ENCODE assay signal across 8 mouse cellular contexts in genomic region chr14:21050734-21051133, GRCm38 (mm10). TPM values are rescaled to one million over a fixed set of nuclear protein-coding genes. Genes with fewer than 3 reads are reported as not detected.
DNase-seq lines count a peak whose midpoint lies in the region; ATAC-seq lines count a peak whose summit lies in the region.

No protein-coding gene starts in this region.

- H3K27ac ChIP-seq in hindbrain, embryonic 10.5 days, result no peak overlapping the region
- no peak overlapping the region for H3K27ac ChIP-seq in lung, embryonic 15.5 days

- H3K36me3 ChIP-seq in hindbrain, embryonic 10.5 days, result peaks cover 10% of the 10 kb centered on the region; the same call in 1 of the 2 replicates
- no peaks in the 10 kb centered on the region for H3K36me3 ChIP-seq in lung, embryonic 15.5 days

- peaks cover 19% of the 10 kb centered on the region for H3K4me1 ChIP-seq in hindbrain, embryonic 10.5 days (replicated peaks)
- peaks cover 19% of the 10 kb centered on the region for H3K4me1 ChIP-seq in lung, embryonic 15.5 days

- DNase-seq in embryo, embryonic 10.5 days (ENCODE audit: low spot score), result peak; percentile 41
- no peak for DNase-seq in embryo, embryonic 10 days (ENCODE audit: low spot score)
- DNase-seq in right cerebral cortex, postnatal 14 days, result peak; percentile 42
- no peak for DNase-seq in right cerebral cortex, adult 18-20 months
- DNase-seq in hindbrain, embryonic 10.5 days (ENCODE audit: low spot score), result peak; percentile 31
- peak; percentile 65 for DNase-seq in testis, postnatal 14 days (ENCODE audit: low spot score)
- no peak for DNase-seq in ovary, adult 18-20 months (ENCODE audit: low spot score)

- no peak overlapping the region for H3K9ac ChIP-seq in lung, embryonic 15.5 days

- 80% methylated on average over 3 of the region's 3 CpGs for WGBS in hindbrain, embryonic 10.5 days
- WGBS in lung, embryonic 15.5 days, result 78% methylated on average over 3 of the region's 3 CpGs

- no peaks in the 10 kb centered on the region for H3K27me3 ChIP-seq in hindbrain, embryonic 10.5 days (ENCODE audit: insufficient read depth, poor library complexity, severe bottlenecking)
- no peaks in the 10 kb centered on the region for H3K27me3 ChIP-seq in lung, embryonic 15.5 days

- peak overlapping the region; percentile 93 for H3K4me3 ChIP-seq in hindbrain, embryonic 10.5 days
- peak overlapping the region; percentile 80; the same call in 1 of the 2 replicates for H3K4me3 ChIP-seq in lung, embryonic 15.5 days

- 0 out of 2 replicates have a peak overlapping the region, but pooled peaks have one; percentile 70 for H3K4me2 ChIP-seq in lung, embryonic 15.5 days

- ATAC-seq in lung, embryonic 15.5 days (ENCODE audit: borderline replicate concordance, extremely low read depth, low FRiP score, low TSS enrichment), result no peak

- H3K9me3 ChIP-seq in hindbrain, embryonic 10.5 days, result no peaks in the 10 kb centered on the region
- no peaks in the 10 kb centered on the region for H3K9me3 ChIP-seq in lung, embryonic 15.5 days

RNA-seq across cellular contexts. Expression of gene Ap3m1, which starts 1.6 kb away (rescaled TPM):
- 99.0 and 110 TPM in 2 replicates for polyA plus RNA-seq in hindbrain, embryonic 10.5 days (2016; fragmentation: Nextera tagmentation; extraction: Ambion mirVana)
- 68.8 and 77.8 TPM in 2 replicates for polyA plus RNA-seq in lung, embryonic 15.5 days (2015; fragmentation: Nextera tagmentation; extraction: Ambion mirVana)

RNA-seq across cellular contexts. Expression of gene Adk, which starts 1.6 kb away (rescaled TPM):
- 115 and 146 TPM in 2 replicates for polyA plus RNA-seq in hindbrain, embryonic 10.5 days (2016; fragmentation: Nextera tagmentation; extraction: Ambion mirVana)
- 197 and 203 TPM in 2 replicates for polyA plus RNA-seq in lung, embryonic 15.5 days (2015; fragmentation: Nextera tagmentation; extraction: Ambion mirVana)

Comparison
In these comparisons a context has a peak if more than half of its experiments do, and no peak if none do; other contexts are left out.
1. DNase-seq: peak in embryo, embryonic 10.5 days (single experiment), right cerebral cortex, postnatal 14 days (single experiment), hindbrain, embryonic 10.5 days (single experiment) and testis, postnatal 14 days (single experiment); none in embryo, embryonic 10 days (single experiment), right cerebral cortex, adult 18-20 months (single experiment) and ovary, adult 18-20 months (single experiment).